Mouse (Mus musculus): ENCODE measurements around the gene Plek. TPM values are rescaled to one million over a fixed set of nuclear protein-coding genes. Genes with fewer than 3 reads are reported as not detected.

Plek gene
- total RNA-seq, 4 experiments from 2014 or later: 0.56 to 1.3 (median 0.95) TPM

- no peak for DNase-seq (ENCODE audit: low spot score in 2 of 2)
Measured at GRCm38 (mm10) chr11:16950226-16950975, 101.8 kb downstream of the Plek start.

GRCm38 (mm10) chr11:16948756-16949155, 103.4 kb downstream of the Plek start:
- DNase-seq (ENCODE audit: low spot score in 2 of 2): peak; percentile 46 to 55

GRCm38 (mm10) chr11:16943016-16943415, 109.2 kb downstream of the Plek start:
- DNase-seq (ENCODE audit: low spot score in 2 of 2): no peak

GRCm38 (mm10) chr11:16941973-16942452, 110.2 kb downstream of the Plek start:
- no peak for DNase-seq (ENCODE audit: low spot score in 2 of 2)

GRCm38 (mm10) chr11:16941103-16941793, 110.9 kb downstream of the Plek start:
- no peak for DNase-seq (ENCODE audit: low spot score in 2 of 2)

GRCm38 (mm10) chr11:16935577-16936236, 116.5 kb downstream of the Plek start:
- peak; percentile 25 to 51 for DNase-seq (ENCODE audit: low spot score in 2 of 2)

GRCm38 (mm10) chr11:16932159-16932558, 120.0 kb downstream of the Plek start:
- no peak for DNase-seq (ENCODE audit: low spot score in 2 of 2)

Other genes starting within 250 kb of the Plek start
- gene Fbxo48, start 101.0 kb downstream of the Plek start, total RNA-seq (2022): under 1 TPM in 2 of 4 experiments, not detected in 2; 0.13 to 0.36 TPM
- gene Cnrip1, start 795 bp downstream of the Plek start, total RNA-seq (2022): 1 to 10 TPM; 1.6 to 3.0 (median 1.8) TPM
- gene Ppp3r1, start 106.9 kb upstream of the Plek start, total RNA-seq (2022): 100 to 1,000 TPM; 124 to 168 (median 143) TPM
- gene Wdr92, start 129.7 kb upstream of the Plek start, total RNA-seq (2022): 1 to 10 TPM; 6.4 to 8.5 (median 6.8) TPM
- gene Pno1, start 159.2 kb upstream of the Plek start, total RNA-seq (2022): 10 to 100 TPM; 45.5 to 57.8 (median 53.1) TPM
- gene C1d, start 205.2 kb upstream of the Plek start, total RNA-seq (2022): 10 to 100 TPM; 31.1 to 37.9 (median 37.1) TPM

All from gastrocnemius, adult 8-10 months (tissue).